Mouse (Mus musculus) E14TG2a.4 (cell line): ENCODE data around the gene Golt1b.

Source experiments
- CTCF ChIP-seq: conservative IDR thresholded peaks from 2 replicates; pipeline ENCODE4 v1.5.1; 2014; ENCODE audit warnings: low read length
- NANOG ChIP-seq: IDR thresholded peaks from 2 replicates; pipeline ENCODE4 v1.6.1; 2014; ENCODE audit warnings: borderline replicate concordance, low read length, mixed read lengths
- POU5F1 ChIP-seq: IDR thresholded peaks from 2 replicates; pipeline ENCODE4 v1.6.1; 2014; ENCODE audit warnings: low read length, borderline replicate concordance

- TF ChIP-seq CTCF (no peak), NANOG (no peak), POU5F1 (no peak)
Measured at GRCm38 (mm10) chr6:142369568-142369967, 17.5 kb upstream of the Golt1b start.
